Mouse (Mus musculus): ENCODE results near the gene Nt5c2. TPM values are rescaled to one million over a fixed set of nuclear protein-coding genes. Genes with fewer than 3 reads are reported as not detected.
A peak's percentile ranks its signal among the peaks of the same experiment; 100 is the strongest.
"Not testable (repeated sequence)": the region's sequence is repeated elsewhere in the genome, so short reads cannot be mapped to it uniquely, and the experiment has no call there.

The Nt5c2 gene
- polyA plus RNA-seq, 1 experiment from 2014 or later = 45.3 TPM

GRCm38 (mm10) chr19:46978920-46979780 lies 35.8 kb downstream of the Nt5c2 start:
- Histone ChIP-seq H3K4me1 (ENCODE audit: insufficient read depth, low read depth, low read length) (peaks cover 5% of the 10 kb centered on the region; the same call in 1 of the 2 replicates), H3K27me3 (replicated peaks; ENCODE audit: insufficient read depth, low read length) (no peaks in the 10 kb centered on the region), H3K36me3 (ENCODE audit: insufficient read depth, low read length) (no peaks in the 10 kb centered on the region), H3K4me2 (replicated peaks; ENCODE audit: low read depth, low read length) (no peak overlapping the region), H3K27ac (ENCODE audit: low read length) (0 out of 2 replicates have a peak overlapping the region, but pooled peaks have one; percentile 20), H3K4me3 (ENCODE audit: low read depth, low read length) (no peak overlapping the region), H3K9ac (replicated peaks; ENCODE audit: low read depth) (no peak overlapping the region), H3K9me3 (ENCODE audit: low read length) (no peaks in the 10 kb centered on the region)
- peak; percentile 49 for ATAC-seq
- WGBS = 67% methylated on average over 17 of the region's 17 CpGs
- DNase-seq (ENCODE audit: low spot score) = peak; percentile 68
- no peak for TF ChIP-seq EP300 (IDR thresholded peaks at IDR 0.05)
- TF ChIP-seq CTCF (IDR thresholded peaks at IDR 0.05) = peak; percentile 20; the same call in 1 of the 2 replicates

GRCm38 (mm10) chr19:46978069-46978468 lies 36.9 kb downstream of the Nt5c2 start:
- H3K36me3 ChIP-seq (ENCODE audit: insufficient read depth, low read length); H3K9me3 ChIP-seq (ENCODE audit: low read length); DNase-seq (ENCODE audit: low spot score); H3K4me1 ChIP-seq (ENCODE audit: insufficient read depth, low read depth, low read length); H3K4me2 ChIP-seq (replicated peaks; ENCODE audit: low read depth, low read length); H3K4me3 ChIP-seq (ENCODE audit: low read depth, low read length); H3K27me3 ChIP-seq (replicated peaks; ENCODE audit: insufficient read depth, low read length); H3K27ac ChIP-seq (ENCODE audit: low read length); H3K9ac ChIP-seq (replicated peaks; ENCODE audit: low read depth); ATAC-seq: not testable (repeated sequence)
- 90% methylated on average over 3 of the region's 3 CpGs for WGBS

GRCm38 (mm10) chr19:46977460-46977859 lies 37.5 kb downstream of the Nt5c2 start:
- ATAC-seq = no peak
- WGBS = 67% methylated on average over 6 of the region's 6 CpGs

GRCm38 (mm10) chr19:46976743-46977142 lies 38.2 kb downstream of the Nt5c2 start:
- DNase-seq (ENCODE audit: low spot score) = no peak
- 42% methylated on average over 2 of the region's 2 CpGs for WGBS

More at GRCm38 (mm10) chr19:46977460-46977859, 37.5 kb downstream of the Nt5c2 start:
- Histone ChIP-seq H3K4me1 (ENCODE audit: insufficient read depth, low read depth, low read length) (peaks cover 5% of the 10 kb centered on the region; the same call in 1 of the 2 replicates), H3K4me3 (ENCODE audit: low read depth, low read length) (no peak overlapping the region), H3K9ac (replicated peaks; ENCODE audit: low read depth) (no peak overlapping the region), H3K27ac (ENCODE audit: low read length) (no peak overlapping the region), H3K9me3 (ENCODE audit: low read length) (no peaks in the 10 kb centered on the region), H3K4me2 (replicated peaks; ENCODE audit: low read depth, low read length) (no peak overlapping the region), H3K36me3 (ENCODE audit: insufficient read depth, low read length) (no peaks in the 10 kb centered on the region), H3K27me3 (replicated peaks; ENCODE audit: insufficient read depth, low read length) (no peaks in the 10 kb centered on the region)
- no peak for DNase-seq (ENCODE audit: low spot score)
- no peak for TF ChIP-seq EP300 (IDR thresholded peaks at IDR 0.05)
- TF ChIP-seq CTCF (IDR thresholded peaks at IDR 0.05) = no peak

GRCm38 (mm10) chr19:46975997-46976396 lies 39.0 kb downstream of the Nt5c2 start:
- DNase-seq (ENCODE audit: low spot score) = no peak
- Histone ChIP-seq H3K36me3 (ENCODE audit: insufficient read depth, low read length) (no peaks in the 10 kb centered on the region), H3K27ac (ENCODE audit: low read length) (no peak overlapping the region), H3K9ac (replicated peaks; ENCODE audit: low read depth) (no peak overlapping the region), H3K9me3 (ENCODE audit: low read length) (no peaks in the 10 kb centered on the region), H3K4me2 (replicated peaks; ENCODE audit: low read depth, low read length) (no peak overlapping the region), H3K4me1 (ENCODE audit: insufficient read depth, low read depth, low read length) (no peaks in the 10 kb centered on the region; the same call in 1 of the 2 replicates), H3K27me3 (replicated peaks; ENCODE audit: insufficient read depth, low read length) (no peaks in the 10 kb centered on the region), H3K4me3 (ENCODE audit: low read depth, low read length) (no peak overlapping the region)
- WGBS = 64% methylated on average over 8 of the region's 8 CpGs
- ATAC-seq = no peak
- no peak for TF ChIP-seq CTCF (IDR thresholded peaks at IDR 0.05)
- no peak for TF ChIP-seq EP300 (IDR thresholded peaks at IDR 0.05)

More at GRCm38 (mm10) chr19:46976743-46977142, 38.2 kb downstream of the Nt5c2 start:
- Histone ChIP-seq H3K4me1 (ENCODE audit: insufficient read depth, low read depth, low read length) (no peaks in the 10 kb centered on the region; the same call in 1 of the 2 replicates), H3K27me3 (replicated peaks; ENCODE audit: insufficient read depth, low read length) (no peaks in the 10 kb centered on the region), H3K9me3 (ENCODE audit: low read length) (no peaks in the 10 kb centered on the region), H3K36me3 (ENCODE audit: insufficient read depth, low read length) (no peaks in the 10 kb centered on the region), H3K27ac (ENCODE audit: low read length) (no peak overlapping the region), H3K9ac (replicated peaks; ENCODE audit: low read depth) (no peak overlapping the region), H3K4me3 (ENCODE audit: low read depth, low read length) (no peak overlapping the region), H3K4me2 (replicated peaks; ENCODE audit: low read depth, low read length) (no peak overlapping the region)
- ATAC-seq = no peak
- TF ChIP-seq EP300 (IDR thresholded peaks at IDR 0.05) (no peak), CTCF (IDR thresholded peaks at IDR 0.05) (no peak)

GRCm38 (mm10) chr19:46975565-46975964 lies 39.4 kb downstream of the Nt5c2 start:
- H3K9me3 ChIP-seq (ENCODE audit: low read length) = no peaks in the 10 kb centered on the region
- WGBS = 46% methylated on average over 4 of the region's 4 CpGs
- no peak for TF ChIP-seq EP300 (IDR thresholded peaks at IDR 0.05)
- no peak for TF ChIP-seq CTCF (IDR thresholded peaks at IDR 0.05)
- H3K27ac ChIP-seq (ENCODE audit: low read length) = no peak overlapping the region
- H3K4me3 ChIP-seq (ENCODE audit: low read depth, low read length) = no peak overlapping the region
- no peak overlapping the region for H3K4me2 ChIP-seq (replicated peaks; ENCODE audit: low read depth, low read length)
- no peaks in the 10 kb centered on the region for H3K36me3 ChIP-seq (ENCODE audit: insufficient read depth, low read length)
- H3K4me1 ChIP-seq (ENCODE audit: insufficient read depth, low read depth, low read length) = no peaks in the 10 kb centered on the region; the same call in 1 of the 2 replicates
- ATAC-seq (peak; percentile 50), DNase-seq (ENCODE audit: low spot score) (peak; percentile 62)
- no peaks in the 10 kb centered on the region for H3K27me3 ChIP-seq (replicated peaks; ENCODE audit: insufficient read depth, low read length)
- no peak overlapping the region for H3K9ac ChIP-seq (replicated peaks; ENCODE audit: low read depth)

All from lung, postnatal 0 days (tissue).